ENCODE assay signal across 8 mouse cellular contexts in genomic region chr6:83197345-83198004, GRCm38 (mm10). TPM values are rescaled to one million over a fixed set of nuclear protein-coding genes. Genes with fewer than 3 reads are reported as not detected.
DNase-seq lines count a peak whose midpoint lies in the region; ATAC-seq and TF ChIP-seq lines count a peak whose summit lies in the region.

No protein-coding gene starts in this region.

- no peaks in the 10 kb centered on the region for H3K27me3 ChIP-seq in intestine, postnatal 0 days (replicated peaks; ENCODE audit: control insufficient read depth, insufficient read depth, low read length)
- H3K27me3 ChIP-seq in intestine, embryonic 15.5 days (replicated peaks), result no peaks in the 10 kb centered on the region
- H3K27me3 ChIP-seq in hindbrain, embryonic 10.5 days (ENCODE audit: insufficient read depth, poor library complexity, severe bottlenecking), result no peaks in the 10 kb centered on the region

- WGBS in intestine, postnatal 0 days, result 55% methylated on average over 15 of the region's 15 CpGs
- WGBS in intestine, embryonic 15.5 days, result 52% methylated on average over 15 of the region's 15 CpGs
- WGBS in hindbrain, embryonic 10.5 days, result 48% methylated on average over 15 of the region's 15 CpGs

- no peak for TF ChIP-seq POLR2A in cortical plate, adult 2 months (IDR thresholded peaks at IDR 0.05; ENCODE audit: extremely low read depth, insufficient read depth, low read length)

- no peak overlapping the region for H3K27ac ChIP-seq in intestine, postnatal 0 days (ENCODE audit: low read depth, low read length)
- H3K27ac ChIP-seq in intestine, embryonic 15.5 days, result no peak overlapping the region
- peak overlapping the region; percentile 46; the same call in 1 of the 2 replicates for H3K27ac ChIP-seq in cortical plate, adult 2 months (ENCODE audit: insufficient read depth, low read length)
- peak overlapping the region; percentile 35; the same call in 1 of the 2 replicates for H3K27ac ChIP-seq in hindbrain, embryonic 10.5 days

- no peak overlapping the region for H3K4me2 ChIP-seq in intestine, postnatal 0 days (replicated peaks; ENCODE audit: low read depth)
- H3K4me2 ChIP-seq in intestine, embryonic 15.5 days (replicated peaks), result no peak overlapping the region

- H3K4me3 ChIP-seq in intestine, postnatal 0 days (ENCODE audit: low read depth, low read length), result no peak overlapping the region
- H3K4me3 ChIP-seq in intestine, embryonic 15.5 days (replicated peaks), result no peak overlapping the region
- H3K4me3 ChIP-seq in cortical plate, adult 2 months (ENCODE audit: insufficient read depth, low read length), result no peak overlapping the region
- H3K4me3 ChIP-seq in hindbrain, embryonic 10.5 days, result no peak overlapping the region

- H3K9ac ChIP-seq in intestine, postnatal 0 days (ENCODE audit: low read depth, low read length), result no peak overlapping the region
- no peak overlapping the region for H3K9ac ChIP-seq in intestine, embryonic 15.5 days

- no peak; the same call in 1 of the 2 replicates for ATAC-seq in intestine, postnatal 0 days
- ATAC-seq in intestine, embryonic 15.5 days, result no peak
- no peak for ATAC-seq in CD4-positive, CD25-positive, alpha-beta regulatory T cell, adult 4 months

- peak; percentile 77 for DNase-seq in ZHBTc4 (ENCODE audit: low read depth, low spot score)
- peak; percentile 23 for DNase-seq in hindbrain, embryonic 10.5 days (ENCODE audit: low spot score)
- DNase-seq in left cerebral cortex, postnatal 14 days (ENCODE audit: low spot score in 2 of 2), result peak; percentile 74 to 85
- peak; percentile 79 to 82 for DNase-seq in right cerebral cortex, postnatal 10 days (ENCODE audit: low spot score in 2 of 2)

- TF ChIP-seq CTCF in intestine, postnatal 0 days (IDR thresholded peaks at IDR 0.05; ENCODE audit: low read depth), result peak; percentile 59
- peak; percentile 28; the same call in 1 of the 2 replicates for TF ChIP-seq CTCF in cortical plate, adult 2 months (IDR thresholded peaks at IDR 0.05; ENCODE audit: extremely low read depth, insufficient read depth, low read length)

- H3K36me3 ChIP-seq in intestine, postnatal 0 days (ENCODE audit: control insufficient read depth, insufficient read depth), result peaks cover 82% of the 10 kb centered on the region
- peaks cover 60% of the 10 kb centered on the region for H3K36me3 ChIP-seq in intestine, embryonic 15.5 days
- H3K36me3 ChIP-seq in hindbrain, embryonic 10.5 days, result peaks cover 86% of the 10 kb centered on the region

- no peaks in the 10 kb centered on the region for H3K9me3 ChIP-seq in intestine, postnatal 0 days (ENCODE audit: control insufficient read depth)
- H3K9me3 ChIP-seq in intestine, embryonic 15.5 days, result no peaks in the 10 kb centered on the region
- no peaks in the 10 kb centered on the region for H3K9me3 ChIP-seq in hindbrain, embryonic 10.5 days

- H3K4me1 ChIP-seq in intestine, postnatal 0 days (replicated peaks; ENCODE audit: control insufficient read depth, insufficient read depth, low read length), result no peaks in the 10 kb centered on the region
- no peaks in the 10 kb centered on the region for H3K4me1 ChIP-seq in intestine, embryonic 15.5 days (replicated peaks)
- peaks cover 2% of the 10 kb centered on the region; the same call in 1 of the 2 replicates for H3K4me1 ChIP-seq in cortical plate, adult 2 months (ENCODE audit: control insufficient read depth, insufficient read depth, low read length)
- peaks cover 15% of the 10 kb centered on the region for H3K4me1 ChIP-seq in hindbrain, embryonic 10.5 days (replicated peaks)

- intact Hi-C loops in left cerebral cortex, postnatal 14 days (cut with DNase I), result no loop called here

RNA-seq across cellular contexts. Expression of gene Slc4a5, which starts 22.2 kb away (rescaled TPM):
- 1.5 and 1.7 TPM in 2 replicates for polyA plus RNA-seq in intestine, postnatal 0 days (2015; fragmentation: Nextera tagmentation; extraction: Ambion mirVana)
- polyA plus RNA-seq in intestine, embryonic 15.5 days (2015; fragmentation: Nextera tagmentation; extraction: Ambion mirVana), result 0.39 and 0.41 TPM in 2 replicates
- 0.06 and 0.35 TPM in 2 replicates for polyA plus RNA-seq in cortical plate, adult 2 months (2012; rRNA removed)
- polyA plus RNA-seq in hindbrain, embryonic 10.5 days (2016; fragmentation: Nextera tagmentation; extraction: Ambion mirVana), result 1.1 and 5.3 TPM in 2 replicates
- 1 to 10 TPM; 1.1 TPM for total RNA-seq in left cerebral cortex, postnatal 14 days (2021)
- 1 to 10 TPM in 1 of 2 experiments, under 1 TPM in 1; 0.75 to 1.1 TPM for polyA plus RNA-seq in CD4-positive, CD25-positive, alpha-beta regulatory T cell, adult 4 months (2017; shearing (Covaris generic))

RNA-seq across cellular contexts. Expression of gene Dctn1, which starts 31.8 kb away (rescaled TPM):
- polyA plus RNA-seq in intestine, postnatal 0 days (2015; fragmentation: Nextera tagmentation; extraction: Ambion mirVana), result 47.1 and 49.9 TPM in 2 replicates
- polyA plus RNA-seq in intestine, embryonic 15.5 days (2015; fragmentation: Nextera tagmentation; extraction: Ambion mirVana), result 82.1 and 84.6 TPM in 2 replicates
- 332 and 350 TPM in 2 replicates for polyA plus RNA-seq in cortical plate, adult 2 months (2012; rRNA removed)
- polyA plus RNA-seq in hindbrain, embryonic 10.5 days (2016; fragmentation: Nextera tagmentation; extraction: Ambion mirVana), result 121 and 140 TPM in 2 replicates
- 100 to 1,000 TPM; 341 to 348 TPM for total RNA-seq in left cerebral cortex, postnatal 14 days (2021)
- 10 to 100 TPM; 14.7 to 18.2 TPM for polyA plus RNA-seq in CD4-positive, CD25-positive, alpha-beta regulatory T cell, adult 4 months (2017; shearing (Covaris generic))

RNA-seq across cellular contexts. Expression of gene 1700003E16Rik, which starts 41.3 kb away (rescaled TPM):
- 0.60 and 1.0 TPM in 2 replicates for polyA plus RNA-seq in intestine, postnatal 0 days (2015; fragmentation: Nextera tagmentation; extraction: Ambion mirVana)
- polyA plus RNA-seq in intestine, embryonic 15.5 days (2015; fragmentation: Nextera tagmentation; extraction: Ambion mirVana), result 1.4 and 2.0 TPM in 2 replicates
- polyA plus RNA-seq in cortical plate, adult 2 months (2012; rRNA removed), result 29.7 and 31.4 TPM in 2 replicates
- polyA plus RNA-seq in hindbrain, embryonic 10.5 days (2016; fragmentation: Nextera tagmentation; extraction: Ambion mirVana), result 3.1 and 6.0 TPM in 2 replicates
- 10 to 100 TPM; 31.4 to 32.5 TPM for total RNA-seq in left cerebral cortex, postnatal 14 days (2021)
- not detected for polyA plus RNA-seq in CD4-positive, CD25-positive, alpha-beta regulatory T cell, adult 4 months (2017; shearing (Covaris generic))

RNA-seq across cellular contexts. Expression of gene Wdr54, which starts 41.3 kb away (rescaled TPM):
- 1.0 and 1.2 TPM in 2 replicates for polyA plus RNA-seq in intestine, postnatal 0 days (2015; fragmentation: Nextera tagmentation; extraction: Ambion mirVana)
- polyA plus RNA-seq in intestine, embryonic 15.5 days (2015; fragmentation: Nextera tagmentation; extraction: Ambion mirVana), result 3.0 and 3.9 TPM in 2 replicates
- 29.0 and 34.1 TPM in 2 replicates for polyA plus RNA-seq in cortical plate, adult 2 months (2012; rRNA removed)
- 14.2 and 15.9 TPM in 2 replicates for polyA plus RNA-seq in hindbrain, embryonic 10.5 days (2016; fragmentation: Nextera tagmentation; extraction: Ambion mirVana)
- total RNA-seq in left cerebral cortex, postnatal 14 days (2021), result 10 to 100 TPM; 29.0 to 31.6 TPM
- polyA plus RNA-seq in CD4-positive, CD25-positive, alpha-beta regulatory T cell, adult 4 months (2017; shearing (Covaris generic)), result 1 to 10 TPM in 1 of 2 experiments, not detected in 1; 2.1 TPM

Comparison
In these comparisons a context has a peak if more than half of its experiments do, and no peak if none do; other contexts are left out.
1. H3K27ac ChIP-seq: peak in cortical plate, adult 2 months (single experiment) and hindbrain, embryonic 10.5 days (single experiment); none in intestine, postnatal 0 days (single experiment) and intestine, embryonic 15.5 days (single experiment).
2. DNase-seq: peak in every context shown above with its lines; median percentile 80 in right cerebral cortex, postnatal 10 days; 80 in left cerebral cortex, postnatal 14 days; 77 in ZHBTc4; 23 in hindbrain, embryonic 10.5 days.